ENCODE assay signal across 20 mouse cellular contexts in genomic region chr2:44309124-44309523, GRCm38 (mm10).
DNase-seq lines count a peak whose midpoint lies in the region; ATAC-seq and TF ChIP-seq lines count a peak whose summit lies in the region.
"Had no signal": no experiment of that assay in that cellular context is flagged by ENCODE, and none has a peak within 500 bp of the region (broad histone marks: within the 10 kb centered on the region; RNA-seq: fewer than 3 reads in every experiment).

No protein-coding gene starts in this region.

- no peak overlapping the region for H3K9ac ChIP-seq in forebrain, embryonic 13.5 days
- no peak overlapping the region for H3K9ac ChIP-seq in forebrain, embryonic 16.5 days (replicated peaks; ENCODE audit: low read depth, low read length)
- no peak overlapping the region for H3K9ac ChIP-seq in forebrain, postnatal 0 days
- H3K9ac ChIP-seq: embryonic facial prominence, embryonic 12.5 days; forebrain, embryonic 12.5 days had no signal

- H3K4me2 ChIP-seq in forebrain, embryonic 13.5 days, result no peak overlapping the region
- no peak overlapping the region for H3K4me2 ChIP-seq in forebrain, embryonic 16.5 days (ENCODE audit: low read length)
- H3K4me2 ChIP-seq in forebrain, postnatal 0 days (ENCODE audit: low read depth), result no peak overlapping the region
- H3K4me2 ChIP-seq: embryonic facial prominence, embryonic 12.5 days; forebrain, embryonic 12.5 days had no signal

- H3K27me3 ChIP-seq in forebrain, embryonic 13.5 days, result no peaks in the 10 kb centered on the region
- H3K27me3 ChIP-seq in forebrain, embryonic 10.5 days (ENCODE audit: poor library complexity, severe bottlenecking), result no peaks in the 10 kb centered on the region; the same call in 1 of the 2 replicates
- H3K27me3 ChIP-seq in forebrain, embryonic 16.5 days (replicated peaks; ENCODE audit: control insufficient read depth, insufficient read depth, low read length), result no peaks in the 10 kb centered on the region
- H3K27me3 ChIP-seq in forebrain, postnatal 0 days (ENCODE audit: insufficient read depth, low read length), result no peaks in the 10 kb centered on the region
- H3K27me3 ChIP-seq: embryonic facial prominence, embryonic 12.5 days; forebrain, embryonic 12.5 days; Patski had no signal

- no peak for ATAC-seq in forebrain, embryonic 13.5 days
- ATAC-seq in forebrain, embryonic 16.5 days, result no peak
- no peak for ATAC-seq in forebrain, postnatal 0 days
- ATAC-seq: activated CD4-positive, CD25-positive, alpha-beta regulatory T cell, adult 4 months; Patski had no signal

- no peak for TF ChIP-seq CTCF in forebrain, postnatal 0 days (IDR thresholded peaks at IDR 0.05; ENCODE audit: low read depth)

- H3K36me3 ChIP-seq in forebrain, embryonic 13.5 days (ENCODE audit: poor library complexity, severe bottlenecking), result no peaks in the 10 kb centered on the region
- no peaks in the 10 kb centered on the region for H3K36me3 ChIP-seq in forebrain, embryonic 10.5 days (replicated peaks)
- H3K36me3 ChIP-seq in forebrain, embryonic 16.5 days (ENCODE audit: control insufficient read depth, insufficient read depth), result no peaks in the 10 kb centered on the region
- H3K36me3 ChIP-seq in forebrain, postnatal 0 days (ENCODE audit: insufficient read depth), result no peaks in the 10 kb centered on the region
- H3K36me3 ChIP-seq: embryonic facial prominence, embryonic 10.5 days; embryonic facial prominence, embryonic 12.5 days; forebrain, embryonic 12.5 days; G1E had no signal

- peaks cover 32% of the 10 kb centered on the region for H3K4me1 ChIP-seq in forebrain, embryonic 13.5 days
- H3K4me1 ChIP-seq in forebrain, embryonic 10.5 days, result peaks cover 28% of the 10 kb centered on the region
- H3K4me1 ChIP-seq in forebrain, embryonic 16.5 days (replicated peaks; ENCODE audit: control insufficient read depth, insufficient read depth, low read length), result peaks cover 23% of the 10 kb centered on the region
- peaks cover 18% of the 10 kb centered on the region; the same call in 1 of the 2 replicates for H3K4me1 ChIP-seq in forebrain, postnatal 0 days (ENCODE audit: insufficient read depth)

- no peak overlapping the region for H3K4me3 ChIP-seq in forebrain, embryonic 13.5 days
- no peak overlapping the region for H3K4me3 ChIP-seq in forebrain, embryonic 10.5 days
- H3K4me3 ChIP-seq in forebrain, embryonic 16.5 days (replicated peaks; ENCODE audit: low read length), result no peak overlapping the region
- no peak overlapping the region for H3K4me3 ChIP-seq in forebrain, postnatal 0 days (ENCODE audit: low read depth, low read length)
- H3K4me3 ChIP-seq: embryonic facial prominence, embryonic 10.5 days; embryonic facial prominence, embryonic 12.5 days; forebrain, embryonic 12.5 days had no signal

- 92% methylated on average over 3 of the region's 3 CpGs for WGBS in forebrain, embryonic 13.5 days
- 92% methylated on average over 3 of the region's 3 CpGs for WGBS in forebrain, embryonic 10.5 days
- 89% methylated on average over 3 of the region's 3 CpGs for WGBS in forebrain, embryonic 16.5 days
- 90% methylated on average over 3 of the region's 3 CpGs for WGBS in forebrain, postnatal 0 days

- peak overlapping the region; percentile 51; the same call in 1 of the 2 replicates for H3K27ac ChIP-seq in forebrain, embryonic 13.5 days
- H3K27ac ChIP-seq in forebrain, embryonic 10.5 days, result no peak overlapping the region
- peak overlapping the region; percentile 53; the same call in 1 of the 2 replicates for H3K27ac ChIP-seq in forebrain, embryonic 16.5 days (ENCODE audit: low read length)
- no peak overlapping the region for H3K27ac ChIP-seq in forebrain, postnatal 0 days (ENCODE audit: low read depth, low read length)
- H3K27ac ChIP-seq: embryonic facial prominence, embryonic 10.5 days; embryonic facial prominence, embryonic 12.5 days; forebrain, embryonic 12.5 days had no signal

- no peaks in the 10 kb centered on the region for H3K9me3 ChIP-seq in forebrain, embryonic 13.5 days (replicated peaks)
- no peaks in the 10 kb centered on the region for H3K9me3 ChIP-seq in forebrain, embryonic 10.5 days
- no peaks in the 10 kb centered on the region for H3K9me3 ChIP-seq in forebrain, embryonic 16.5 days (ENCODE audit: control insufficient read depth, low read length)
- no peaks in the 10 kb centered on the region for H3K9me3 ChIP-seq in forebrain, postnatal 0 days (ENCODE audit: low read length)
- H3K9me3 ChIP-seq: embryonic facial prominence, embryonic 10.5 days; embryonic facial prominence, embryonic 12.5 days; forebrain, embryonic 12.5 days; G1E had no signal

- no peak for DNase-seq in forebrain, embryonic 10.5 days (ENCODE audit: extremely low spot score, low spot score)
- DNase-seq in forebrain, postnatal 0 days, result no peak
- DNase-seq in A20 (ENCODE audit: low read depth, low spot score), result peak; percentile 27
- DNase-seq in neural tube, embryonic 10.5 days (ENCODE audit: extremely low spot score, low spot score), result no peak
- DNase-seq: adrenal gland, adult 8-10 months; adrenal gland, postnatal 14 days; adrenal gland, postnatal 36 days; cerebellum, adult 11-12 months; cerebellum, adult 2 months; cerebellum, adult 9-10 months; cerebellum, postnatal 10 days; cerebellum, postnatal 25 days had no signal

Comparison
In these comparisons a context has a peak if more than half of its experiments do, and no peak if none do; other contexts are left out.
1. H3K27ac ChIP-seq: peak in forebrain, embryonic 13.5 days (single experiment) and forebrain, embryonic 16.5 days (single experiment); none in forebrain, embryonic 10.5 days (single experiment) and forebrain, postnatal 0 days (single experiment).